Mouse (Mus musculus): ENCODE data around the gene Cyth1.

Gene Cyth1

GRCm38 (mm10) chr11:118254159-118254951 lies 6.0 kb upstream of the Cyth1 start:
- DNase-seq (ENCODE audit: low spot score) = no peak

GRCm38 (mm10) chr11:118253447-118254158 lies 5.2 kb upstream of the Cyth1 start:
- no peak for DNase-seq (ENCODE audit: low spot score)

- no peak for DNase-seq (ENCODE audit: low spot score)
Measured at GRCm38 (mm10) chr11:118249012-118249383, 606 bp upstream of the Cyth1 start.

- DNase-seq (ENCODE audit: low spot score) = peak; percentile 35
Measured at GRCm38 (mm10) chr11:118247359-118248095, 865 bp downstream of the Cyth1 start.

- no peak for DNase-seq (ENCODE audit: low spot score)
Measured at GRCm38 (mm10) chr11:118246724-118247123, 1.7 kb downstream of the Cyth1 start.

- DNase-seq (ENCODE audit: low spot score) = no peak
Measured at GRCm38 (mm10) chr11:118245130-118245529, 3.3 kb downstream of the Cyth1 start.

- no peak for DNase-seq (ENCODE audit: low spot score)
Measured at GRCm38 (mm10) chr11:118243627-118244261, 4.6 kb downstream of the Cyth1 start.

GRCm38 (mm10) chr11:118242506-118242905 lies 5.9 kb downstream of the Cyth1 start:
- no peak for DNase-seq (ENCODE audit: low spot score)

GRCm38 (mm10) chr11:118240388-118240787 lies 8.0 kb downstream of the Cyth1 start:
- DNase-seq (ENCODE audit: low spot score) = no peak

GRCm38 (mm10) chr11:118239281-118240198 lies 8.9 kb downstream of the Cyth1 start:
- DNase-seq (ENCODE audit: low spot score) = no peak

- DNase-seq (ENCODE audit: low spot score) = no peak
Measured at GRCm38 (mm10) chr11:118236520-118237190, 11.7 kb downstream of the Cyth1 start.

- no peak for DNase-seq (ENCODE audit: low spot score)
Measured at GRCm38 (mm10) chr11:118234929-118235328, 13.5 kb downstream of the Cyth1 start.

- DNase-seq (ENCODE audit: low spot score) = no peak
Measured at GRCm38 (mm10) chr11:118234500-118234899, 13.9 kb downstream of the Cyth1 start.

- DNase-seq (ENCODE audit: low spot score) = no peak
Measured at GRCm38 (mm10) chr11:118233924-118234323, 14.5 kb downstream of the Cyth1 start.

- no peak for DNase-seq (ENCODE audit: low spot score)
Measured at GRCm38 (mm10) chr11:118232314-118232831, 16.0 kb downstream of the Cyth1 start.

- no peak for DNase-seq (ENCODE audit: low spot score)
Measured at GRCm38 (mm10) chr11:118229941-118230340, 18.5 kb downstream of the Cyth1 start.

GRCm38 (mm10) chr11:118227650-118228049 lies 20.7 kb downstream of the Cyth1 start:
- DNase-seq (ENCODE audit: low spot score) = no peak

GRCm38 (mm10) chr11:118226850-118227249 lies 21.5 kb downstream of the Cyth1 start:
- DNase-seq (ENCODE audit: low spot score) = no peak

GRCm38 (mm10) chr11:118225862-118226261 lies 22.5 kb downstream of the Cyth1 start:
- no peak for DNase-seq (ENCODE audit: low spot score)

All from ovary, postnatal 10 days (tissue).